Mouse (Mus musculus) hindbrain, postnatal 0 days (tissue): ENCODE results near the gene N4bp2. TPM values are rescaled to one million over a fixed set of nuclear protein-coding genes. Genes with fewer than 3 reads are reported as not detected.

ENCODE experiments used
- ATAC-seq: fragments of 200-750 bp; cut with Nextera tagmentation; 2 replicates; pipeline ENCODE4 v1.8.0; 2017; ENCODE audit warnings: mild to moderate bottlenecking, moderate TSS enrichment, moderate library complexity
- DNase-seq: peaks from one replicate; pipeline ENCODE4 v3.0.0-alpha.2; 2015; ENCODE audit warnings: low spot score
- H3K27ac ChIP-seq: fragments of 300-500 bp; sonication (generic); 2 replicates; pipeline ENCODE4 v1.5.1; 2014; ENCODE audit warnings: mild to moderate bottlenecking
- H3K27me3 ChIP-seq: fragments of 300-500 bp; sonication (generic); 2 replicates; pipeline ENCODE4 v1.6.1; 2014; ENCODE audit warnings: low read length, mixed read lengths; ENCODE audit not compliant: insufficient read depth
- H3K36me3 ChIP-seq: fragments of 300-500 bp; sonication (generic); 2 replicates; pipeline ENCODE4 v1.6.1; 2014; ENCODE audit warnings: low read length, mixed read lengths; ENCODE audit not compliant: insufficient read depth
- H3K4me1 ChIP-seq: fragments of 300-500 bp; sonication (generic); 2 replicates; pipeline ENCODE4 v1.6.1; 2014; ENCODE audit warnings: antibody characterized with exemption, low read length, mixed read lengths; ENCODE audit not compliant: insufficient read depth
- H3K4me2 ChIP-seq: fragments of 300-500 bp; sonication (generic); 2 replicates; pipeline ENCODE4 v1.6.1; 2014; ENCODE audit warnings: low read depth, mild to moderate bottlenecking, low read length, moderate library complexity, mixed read lengths
- H3K4me3 ChIP-seq: fragments of 300-500 bp; sonication (generic); 2 replicates; pipeline ENCODE4 v1.5.1; 2014; ENCODE audit warnings: low read length
- H3K9ac ChIP-seq: fragments of 300-500 bp; sonication (generic); replicated peaks from 2 replicates; pipeline ENCODE4 v1.6.1; 2014; ENCODE audit warnings: mild to moderate bottlenecking, low read length, moderate library complexity, mixed read lengths
- H3K9me3 ChIP-seq: fragments of 300-500 bp; sonication (generic); 2 replicates; pipeline ENCODE4 v1.6.1; 2016; ENCODE audit warnings: low read length, mixed read lengths
- CTCF ChIP-seq: IDR thresholded peaks from 2 replicates; pipeline ENCODE4 v1.5.1; 2016; ENCODE audit warnings: antibody characterized with exemption, control low read depth, low read depth
- WGBS: fragments of 180-500 bp; shearing (Covaris S2); extraction: QIAGEN DNeasy Blood & Tissue Kit; methylation state at CpG from one replicate; pipeline ENCODE4 v1.1.7; 2014; 5-methylcytosine and 5-hydroxymethylcytosine counted together
- polyA plus RNA-seq: library from polyadenylated mRNA; unstranded; fragments of >200 nt; fragmentation: Nextera tagmentation; extraction: Ambion mirVana; gene quantifications from 2 replicates; pipeline ENCODE4 v1.2.1, GENCODE M21; 2015
- total RNA-seq: library from RNA; depleted of rRNA; stranded (reverse); fragments of >200 nt; gene quantifications from 2 replicates; pipeline ENCODE4 v1.2.3, GENCODE M21; 2014; rRNA removed

N4bp2 gene
- total and polyA plus RNA-seq, 2 experiments from 2014 or later, result 10.0 to 27.4 TPM

DNA sequence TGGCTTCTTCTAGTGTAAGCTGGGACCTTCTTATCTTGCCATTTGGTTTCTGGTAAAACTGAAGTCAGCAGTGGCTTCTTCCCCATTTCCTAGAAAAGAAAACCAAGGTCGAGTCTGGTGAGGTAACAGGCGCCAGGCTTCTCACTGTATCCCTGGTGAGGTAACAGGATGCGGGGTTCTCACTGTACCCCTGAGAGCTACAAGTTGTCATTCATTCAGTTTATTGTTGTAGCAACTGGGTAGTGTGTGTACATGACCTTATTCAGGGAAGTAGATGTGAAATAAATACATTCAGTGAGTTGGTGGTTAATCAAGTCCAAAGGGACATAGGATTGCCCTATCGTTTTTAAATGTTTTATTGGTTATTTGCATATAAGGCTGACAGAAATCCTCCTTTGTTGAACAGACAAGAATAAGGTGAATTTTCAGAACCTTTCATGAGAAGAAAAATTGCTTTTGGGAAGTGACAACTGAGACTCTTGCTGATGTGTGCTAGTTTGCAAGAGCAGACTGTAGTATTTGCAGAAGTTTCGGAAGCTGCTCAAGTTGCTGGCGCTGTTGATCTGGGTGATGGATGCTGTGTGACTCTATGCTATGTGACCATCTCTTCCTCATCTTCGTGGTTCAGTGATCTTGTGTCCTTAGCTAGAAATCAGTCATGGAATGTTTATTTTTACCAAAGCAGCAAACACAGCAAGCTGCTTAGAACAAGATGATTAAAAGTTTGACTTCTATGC is 104.2 kb downstream of the N4bp2 start:
- no peak overlapping the region for H3K4me2 ChIP-seq
- H3K9ac ChIP-seq, result no peak overlapping the region
- H3K4me1 ChIP-seq, result no peaks in the 10 kb centered on the region
- ATAC-seq (no peak), DNase-seq (no peak)
- H3K4me3 ChIP-seq, result no peak overlapping the region
- WGBS, result 85% methylated on average over 7 of the region's 7 CpGs
- no peaks in the 10 kb centered on the region for H3K36me3 ChIP-seq
- no peaks in the 10 kb centered on the region for H3K27me3 ChIP-seq
- TF ChIP-seq CTCF, result no peak
- H3K27ac ChIP-seq, result no peak overlapping the region
- no peaks in the 10 kb centered on the region for H3K9me3 ChIP-seq

DNA sequence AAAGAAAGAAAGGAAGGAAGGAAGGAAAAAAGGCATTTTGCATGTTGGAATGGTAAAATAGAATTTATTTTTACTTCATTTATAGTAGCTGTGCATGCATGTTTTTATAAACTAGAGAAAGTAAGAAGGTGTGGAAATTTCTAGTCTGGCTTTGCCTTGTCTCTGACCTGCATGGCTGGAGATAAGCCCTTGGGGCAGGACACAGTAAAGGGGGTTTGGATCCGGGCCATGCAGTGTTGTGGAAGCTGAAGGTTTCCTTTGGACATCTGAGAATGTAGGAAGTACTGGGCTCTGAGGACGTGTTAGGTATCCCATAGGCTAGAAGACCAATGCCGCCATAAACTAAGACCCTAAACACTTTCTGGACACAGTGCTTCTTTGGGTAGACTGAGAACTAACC is 105.1 kb downstream of the N4bp2 start:
- Histone ChIP-seq H3K27ac (no peak overlapping the region), H3K36me3 (no peaks in the 10 kb centered on the region), H3K9me3 (no peaks in the 10 kb centered on the region), H3K4me2 (no peak overlapping the region), H3K4me3 (no peak overlapping the region), H3K9ac (no peak overlapping the region), H3K4me1 (no peaks in the 10 kb centered on the region), H3K27me3 (no peaks in the 10 kb centered on the region)
- WGBS, result 79% methylated on average over 3 of the region's 3 CpGs
- no peak for TF ChIP-seq CTCF
- DNase-seq (no peak), ATAC-seq (no peak)

DNA sequence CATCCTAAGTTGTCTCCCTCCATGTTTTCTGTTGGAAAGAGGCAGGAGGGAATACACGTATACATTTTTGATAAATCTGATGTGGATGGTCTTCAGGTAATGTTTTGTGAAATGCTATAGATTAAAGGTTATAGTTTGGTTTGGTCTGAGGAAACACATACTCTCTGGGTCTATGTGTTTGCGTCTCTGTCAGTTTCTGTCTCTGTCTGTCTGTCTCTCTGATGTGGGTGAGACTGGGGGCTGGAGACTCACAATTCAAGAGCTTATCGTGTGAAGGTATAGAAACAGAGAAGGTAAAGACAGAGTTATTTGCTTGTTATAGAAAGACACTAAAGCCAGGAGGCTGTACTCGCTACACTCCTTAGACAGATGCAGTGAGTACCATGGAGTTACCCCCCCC is 106.3 kb downstream of the N4bp2 start:
- Histone ChIP-seq H3K9ac (no peak overlapping the region), H3K4me1 (no peaks in the 10 kb centered on the region), H3K27me3 (no peaks in the 10 kb centered on the region), H3K4me3 (no peak overlapping the region), H3K9me3 (no peaks in the 10 kb centered on the region), H3K27ac (no peak overlapping the region), H3K36me3 (no peaks in the 10 kb centered on the region), H3K4me2 (no peak overlapping the region)
- DNase-seq (no peak), ATAC-seq (no peak)
- WGBS, result 93% methylated on average over 4 of the region's 4 CpGs
- no peak for TF ChIP-seq CTCF

DNA sequence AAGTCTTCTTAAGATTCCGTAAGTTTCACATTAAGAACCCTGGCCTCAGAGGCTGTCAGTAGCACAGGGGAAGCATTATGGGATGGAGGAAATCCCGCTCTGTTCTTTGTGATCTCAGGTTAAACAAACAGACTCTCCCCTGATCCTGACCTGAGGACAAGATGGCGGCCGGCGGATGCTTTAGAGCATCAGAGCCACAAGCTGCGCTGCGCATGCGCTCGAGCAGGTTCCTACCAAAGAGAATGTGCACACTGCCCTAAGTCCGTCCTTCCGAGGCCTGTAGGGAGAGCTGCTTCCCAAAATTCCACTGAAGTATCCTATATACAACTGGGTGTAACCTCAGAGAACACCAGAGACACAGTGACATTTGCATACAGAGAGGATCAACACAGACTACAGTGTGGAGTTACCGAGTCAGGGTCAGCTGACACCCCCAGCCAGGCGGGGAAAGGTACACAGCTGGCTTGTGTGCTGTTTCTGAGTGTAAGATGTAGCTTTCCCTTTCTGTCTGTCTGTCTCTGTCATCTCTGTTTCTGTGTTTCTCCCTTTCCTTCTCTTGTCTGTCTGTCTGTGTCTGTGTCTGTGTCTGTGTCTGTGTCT is 108.1 kb downstream of the N4bp2 start:
- WGBS, result 91% methylated on average over 13 of the region's 13 CpGs
- Histone ChIP-seq H3K9ac (no peak overlapping the region), H3K36me3 (no peaks in the 10 kb centered on the region), H3K27me3 (no peaks in the 10 kb centered on the region), H3K4me1 (no peaks in the 10 kb centered on the region), H3K27ac (no peak overlapping the region), H3K4me3 (no peak overlapping the region), H3K4me2 (no peak overlapping the region), H3K9me3 (no peaks in the 10 kb centered on the region)
- TF ChIP-seq CTCF, result no peak
- no peak for ATAC-seq
- DNase-seq, result no peak

DNA sequence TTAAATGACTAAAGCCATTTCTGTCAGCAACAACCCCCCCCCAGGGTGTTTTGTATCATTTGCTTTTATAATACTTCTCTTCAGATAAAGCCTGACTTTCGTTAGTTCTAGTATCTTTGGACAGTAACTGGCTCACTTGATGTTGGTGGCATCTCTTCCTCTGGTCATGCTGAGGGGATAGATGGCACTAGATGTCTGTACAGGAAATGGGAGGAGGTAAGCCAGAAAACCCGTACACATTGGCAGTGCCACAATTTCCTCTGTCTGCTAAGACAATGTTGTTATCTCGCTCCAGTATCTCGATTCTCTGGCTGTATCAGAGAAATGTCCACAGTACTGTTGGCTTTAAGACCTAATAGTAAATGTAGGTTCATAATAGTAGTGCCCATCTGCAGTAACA is 109.9 kb downstream of the N4bp2 start:
- ATAC-seq, result no peak
- H3K27ac ChIP-seq, result no peak overlapping the region
- H3K4me1 ChIP-seq, result no peaks in the 10 kb centered on the region
- WGBS, result 71% methylated on average over 4 of the region's 4 CpGs
- no peaks in the 10 kb centered on the region for H3K36me3 ChIP-seq
- no peaks in the 10 kb centered on the region for H3K27me3 ChIP-seq
- H3K4me2 ChIP-seq, result no peak overlapping the region
- no peak for TF ChIP-seq CTCF
- no peaks in the 10 kb centered on the region for H3K9me3 ChIP-seq
- no peak overlapping the region for H3K9ac ChIP-seq
- H3K4me3 ChIP-seq, result no peak overlapping the region
- no peak for DNase-seq

DNA sequence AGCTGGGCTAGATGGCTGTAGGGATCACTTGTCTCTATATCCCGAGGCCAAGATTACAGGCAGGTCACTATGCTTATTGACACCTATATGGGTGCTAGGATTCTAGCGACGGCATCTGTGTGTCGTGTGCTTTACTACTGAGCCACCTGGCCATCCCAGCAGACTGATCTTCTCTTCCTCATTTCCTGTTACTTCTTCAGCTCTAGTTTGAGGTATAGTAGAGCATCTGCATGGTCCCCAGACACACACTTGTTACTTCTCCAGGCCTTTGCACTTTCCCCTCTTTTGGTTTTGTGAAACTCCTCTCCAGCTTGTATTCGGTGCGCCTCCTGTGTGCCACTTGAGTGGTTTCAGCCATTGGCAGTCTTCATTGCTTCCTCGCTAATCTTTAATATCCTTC is 111.9 kb downstream of the N4bp2 start:
- no peak for TF ChIP-seq CTCF
- no peak for ATAC-seq
- Histone ChIP-seq H3K4me2 (no peak overlapping the region), H3K4me1 (no peaks in the 10 kb centered on the region), H3K27ac (no peak overlapping the region), H3K4me3 (no peak overlapping the region), H3K27me3 (no peaks in the 10 kb centered on the region), H3K36me3 (no peaks in the 10 kb centered on the region), H3K9ac (no peak overlapping the region), H3K9me3 (no peaks in the 10 kb centered on the region)
- DNase-seq, result no peak
- whole genome bisulfite sequencing, result 97% methylated on average over 7 of the region's 7 CpGs

DNA sequence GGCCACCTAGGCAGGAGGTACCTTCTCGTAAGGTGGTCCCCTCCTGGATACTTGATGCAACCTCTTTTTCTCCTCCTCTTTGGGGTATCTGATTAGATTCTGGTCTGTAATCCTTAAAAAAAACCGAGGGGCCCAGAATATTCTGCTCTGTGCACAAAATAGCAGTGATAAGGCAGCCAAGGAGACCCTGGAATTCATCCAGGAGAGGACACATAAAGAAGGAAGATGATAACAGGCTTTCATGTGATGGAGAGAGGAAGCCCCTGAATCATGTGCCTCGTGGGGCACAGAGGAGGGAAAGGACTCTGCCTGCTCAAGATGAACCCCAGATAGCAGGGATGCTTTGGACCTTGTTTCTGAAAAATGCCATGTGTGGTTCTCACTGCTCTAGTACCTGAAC is 115.0 kb downstream of the N4bp2 start:
- DNase-seq (no peak), ATAC-seq (no peak)
- TF ChIP-seq CTCF, result no peak
- H3K27me3 ChIP-seq, result no peaks in the 10 kb centered on the region
- H3K9ac ChIP-seq, result no peak overlapping the region
- H3K4me2 ChIP-seq, result no peak overlapping the region
- no peaks in the 10 kb centered on the region for H3K9me3 ChIP-seq
- H3K4me1 ChIP-seq, result no peaks in the 10 kb centered on the region
- H3K27ac ChIP-seq, result no peak overlapping the region
- H3K4me3 ChIP-seq, result no peak overlapping the region
- whole genome bisulfite sequencing, result 64% methylated on average over 3 of the region's 3 CpGs
- no peaks in the 10 kb centered on the region for H3K36me3 ChIP-seq

Other genes starting within 250 kb of the N4bp2 start
- gene Smim14, start 226.3 kb upstream of the N4bp2 start, total RNA-seq, result 153 and 155 TPM in 2 replicates
- gene Smim14, start 226.3 kb upstream of the N4bp2 start, polyA plus RNA-seq, result 200 and 229 TPM in 2 replicates
- 36.5 and 41.9 TPM in 2 replicates for gene Ube2k, start 226.3 kb upstream of the N4bp2 start, total RNA-seq
- 199 and 204 TPM in 2 replicates for gene Ube2k, start 226.3 kb upstream of the N4bp2 start, polyA plus RNA-seq
- 67.2 and 75.5 TPM in 2 replicates for gene Pds5a, start 65.2 kb upstream of the N4bp2 start, total RNA-seq
- 24.3 and 24.9 TPM in 2 replicates for gene Pds5a, start 65.2 kb upstream of the N4bp2 start, polyA plus RNA-seq
- 0.22 and 0.42 TPM in 2 replicates for gene Rhoh, start 97.7 kb downstream of the N4bp2 start, total RNA-seq
- 0.39 and 0.45 TPM in 2 replicates for gene Rhoh, start 97.7 kb downstream of the N4bp2 start, polyA plus RNA-seq
- gene Chrna9, start 171.4 kb downstream of the N4bp2 start, total RNA-seq, result not detected in 2 replicates
- gene Chrna9, start 171.4 kb downstream of the N4bp2 start, polyA plus RNA-seq, result not detected in 2 replicates
- gene 9130230L23Rik, start 240.8 kb downstream of the N4bp2 start, total RNA-seq, result 0.18 TPM in 1 of 2 replicates, not detected in the other
- gene 9130230L23Rik, start 240.8 kb downstream of the N4bp2 start, polyA plus RNA-seq, result 0.37 TPM in 1 of 2 replicates, not detected in the other